Mouse (Mus musculus) testis, adult 2 months (tissue): ENCODE data around the gene Arhgap29. TPM values are rescaled to one million over a fixed set of nuclear protein-coding genes. Genes with fewer than 3 reads are reported as not detected.

Source experiments
- H3K27ac ChIP-seq: fragments of 200-500 bp; 2 replicates; pipeline ENCODE4 v1.5.1; 2012; ENCODE audit warnings: low read depth, low read length; ENCODE audit not compliant: control insufficient read depth, insufficient read depth
- H3K27me3 ChIP-seq: fragments of 200-500 bp; 2 replicates; pipeline ENCODE4 v1.6.1; 2012; ENCODE audit warnings: mild to moderate bottlenecking, low read length, moderate library complexity; ENCODE audit not compliant: control insufficient read depth, insufficient read depth
- H3K36me3 ChIP-seq: fragments of 200-500 bp; 2 replicates; pipeline ENCODE4 v1.6.1; 2012; ENCODE audit warnings: mild to moderate bottlenecking, low read length; ENCODE audit not compliant: control insufficient read depth, insufficient read depth
- H3K4me1 ChIP-seq: fragments of 200-500 bp; 2 replicates; pipeline ENCODE4 v1.6.1; 2012; ENCODE audit warnings: low read length; ENCODE audit not compliant: control insufficient read depth, insufficient read depth
- H3K4me3 ChIP-seq: fragments of 200-500 bp; 2 replicates; pipeline ENCODE4 v1.5.1; 2012; ENCODE audit warnings: low read depth, mild to moderate bottlenecking, low read length, moderate library complexity, mixed read lengths; ENCODE audit not compliant: control insufficient read depth
- CTCF ChIP-seq: fragments of 200-500 bp; IDR thresholded peaks from 2 replicates; pipeline ENCODE4 v1.5.1; 2012; ENCODE audit warnings: low read depth, mild to moderate bottlenecking, inconsistent platforms, low read length, moderate library complexity; ENCODE audit not compliant: control insufficient read depth, insufficient read depth, insufficient replicate concordance
- POLR2A ChIP-seq: fragments of 200-500 bp; IDR thresholded peaks from 2 replicates; pipeline ENCODE4 v1.6.1; 2012; ENCODE audit warnings: low read depth, mild to moderate bottlenecking, inconsistent platforms, low read length, moderate library complexity; ENCODE audit not compliant: control insufficient read depth
- polyA plus RNA-seq: library from polyadenylated mRNA; depleted of rRNA; stranded (reverse); fragments of >200 nt; gene quantifications from 2 replicates; pipeline ENCODE4 v1.2.3, GENCODE M21; 2012; rRNA removed

The Arhgap29 gene
- polyA plus RNA-seq, 1 experiment, result 78.3 TPM

DNA sequence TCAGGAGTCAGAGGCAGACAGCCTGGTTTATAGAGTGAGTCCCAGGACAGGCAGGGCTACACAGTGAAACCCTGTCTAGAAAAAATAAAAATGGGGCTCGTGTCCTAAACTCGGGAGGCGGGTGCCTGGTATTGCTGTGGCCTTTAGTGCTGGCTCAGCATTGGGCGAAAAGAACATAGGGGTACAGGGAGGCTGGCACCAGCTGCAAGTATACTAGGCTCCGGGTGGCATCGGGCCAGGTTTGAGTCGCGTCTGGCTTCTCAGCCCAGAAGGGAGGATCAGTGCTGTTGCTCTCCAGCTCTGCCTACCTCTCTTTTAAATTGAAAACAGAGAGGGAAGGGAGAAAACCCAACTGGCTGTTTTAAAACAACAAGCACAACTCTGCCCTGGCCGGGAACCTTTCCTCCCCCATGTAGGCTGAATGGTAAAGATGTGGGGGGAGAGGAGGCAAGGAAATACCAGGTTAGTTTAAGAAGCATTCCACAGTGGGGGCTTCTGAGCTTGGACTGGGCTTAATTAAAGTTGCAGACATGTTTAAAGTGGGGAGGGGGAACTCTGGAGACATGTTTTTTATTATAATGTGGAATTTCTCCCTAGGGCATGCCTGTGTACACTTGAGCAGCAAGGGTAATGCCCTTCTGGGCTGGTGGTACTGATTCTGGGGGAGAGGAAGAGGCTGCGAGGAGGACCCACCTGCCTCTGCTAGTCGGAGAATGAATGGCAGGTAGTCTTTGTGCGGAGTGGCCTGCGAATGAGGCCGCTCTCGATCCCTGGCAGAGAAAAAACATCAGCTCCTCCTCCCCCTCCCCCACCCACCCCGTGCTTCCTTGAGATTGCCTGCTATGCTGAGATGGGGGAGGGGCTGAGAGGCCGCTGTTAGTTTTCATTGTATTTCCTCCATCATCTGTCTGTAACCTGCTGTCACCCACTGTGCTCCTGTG is 95.8 kb downstream of the Arhgap29 start:
- H3K36me3 ChIP-seq, result no peaks in the 10 kb centered on the region
- H3K4me3 ChIP-seq, result no peak overlapping the region
- no peak overlapping the region for H3K27ac ChIP-seq
- no peaks in the 10 kb centered on the region for H3K4me1 ChIP-seq
- TF ChIP-seq POLR2A (no peak), CTCF (no peak)
- H3K27me3 ChIP-seq, result no peaks in the 10 kb centered on the region

DNA sequence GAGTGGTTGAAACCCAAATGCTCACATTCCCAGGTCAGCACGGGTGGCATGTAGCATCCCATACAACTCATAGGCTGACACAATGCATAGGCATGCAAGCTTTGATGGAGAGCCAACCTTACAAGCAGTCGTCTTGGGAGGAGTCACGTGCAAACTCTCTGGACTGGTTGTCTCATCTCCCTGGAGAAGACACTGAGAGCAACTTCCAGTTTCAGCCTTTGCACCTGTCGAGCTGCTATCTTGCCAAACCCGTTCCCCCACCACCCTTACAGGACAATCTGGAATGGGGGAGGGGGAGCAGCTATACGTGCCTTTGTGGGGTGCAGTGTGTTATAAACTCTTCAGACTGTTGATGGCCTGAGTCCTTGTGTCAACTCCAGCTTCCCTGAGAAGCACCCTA is 96.8 kb downstream of the Arhgap29 start:
- no peaks in the 10 kb centered on the region for H3K4me1 ChIP-seq
- no peak overlapping the region for H3K27ac ChIP-seq
- no peak for TF ChIP-seq CTCF
- no peak for TF ChIP-seq POLR2A
- no peaks in the 10 kb centered on the region for H3K27me3 ChIP-seq
- no peaks in the 10 kb centered on the region for H3K36me3 ChIP-seq
- no peak overlapping the region for H3K4me3 ChIP-seq

DNA sequence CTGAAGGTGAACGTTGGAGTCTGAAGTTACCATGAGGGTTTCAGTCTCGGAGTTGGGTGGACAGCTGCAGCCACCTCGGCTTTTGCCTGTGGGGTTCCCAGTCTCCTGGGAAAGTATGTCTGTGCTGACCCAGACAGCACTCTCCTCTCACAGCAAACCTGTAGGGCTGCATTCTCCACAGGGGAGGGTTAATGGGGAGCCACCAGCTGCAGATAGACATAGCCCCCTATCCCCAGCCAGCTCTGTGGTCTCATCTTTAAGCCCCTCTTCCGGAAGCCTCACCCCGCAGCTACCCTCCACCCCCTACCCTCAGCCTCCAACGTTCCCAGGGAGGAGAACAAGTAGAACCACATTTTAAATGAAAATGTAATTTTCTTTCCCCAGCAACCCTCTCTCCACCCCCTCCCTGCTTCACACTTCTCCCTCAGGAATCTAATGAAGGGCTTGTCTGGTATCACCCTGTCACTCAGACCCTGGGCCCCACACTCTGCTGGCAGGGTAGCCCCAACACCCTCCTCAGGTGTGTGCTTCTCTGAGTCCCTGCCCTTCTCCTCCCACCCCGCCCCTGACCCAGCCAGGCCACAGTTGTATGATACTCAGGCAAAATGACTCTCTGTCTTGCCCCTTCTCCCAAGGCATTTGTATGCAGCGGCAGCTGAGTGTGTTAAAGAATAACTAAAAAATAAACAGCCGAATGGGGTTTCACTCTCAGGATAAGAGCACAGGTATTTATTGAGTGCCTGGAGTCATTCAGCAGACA is 106.3 kb downstream of the Arhgap29 start:
- H3K4me3 ChIP-seq, result no peak overlapping the region
- H3K4me1 ChIP-seq, result no peaks in the 10 kb centered on the region
- no peaks in the 10 kb centered on the region for H3K27me3 ChIP-seq
- H3K27ac ChIP-seq, result no peak overlapping the region
- H3K36me3 ChIP-seq, result no peaks in the 10 kb centered on the region
- TF ChIP-seq POLR2A (no peak), CTCF (no peak)

DNA sequence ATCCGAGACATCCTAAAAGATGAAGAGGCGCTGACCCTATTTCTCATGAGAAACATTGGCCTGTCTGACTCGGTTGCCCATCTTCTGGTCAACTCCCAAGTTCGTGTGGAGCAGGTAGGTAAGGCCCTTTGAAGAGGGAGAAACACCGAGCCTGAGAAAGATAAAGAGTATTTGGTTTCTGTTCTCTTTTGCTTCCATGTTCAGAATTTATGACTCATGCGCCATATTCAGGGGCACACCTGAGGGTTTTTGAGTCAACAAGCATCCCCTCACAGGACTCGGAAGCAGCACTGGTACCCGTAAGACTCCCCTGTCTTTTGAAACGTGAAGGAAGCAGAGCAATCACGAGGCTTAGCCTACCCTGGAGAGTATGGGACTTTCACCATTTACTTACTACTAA is 110.2 kb downstream of the Arhgap29 start:
- Histone ChIP-seq H3K36me3 (no peaks in the 10 kb centered on the region), H3K4me3 (no peak overlapping the region), H3K4me1 (no peaks in the 10 kb centered on the region), H3K27ac (no peak overlapping the region), H3K27me3 (no peaks in the 10 kb centered on the region)
- TF ChIP-seq POLR2A (no peak), CTCF (no peak)

DNA sequence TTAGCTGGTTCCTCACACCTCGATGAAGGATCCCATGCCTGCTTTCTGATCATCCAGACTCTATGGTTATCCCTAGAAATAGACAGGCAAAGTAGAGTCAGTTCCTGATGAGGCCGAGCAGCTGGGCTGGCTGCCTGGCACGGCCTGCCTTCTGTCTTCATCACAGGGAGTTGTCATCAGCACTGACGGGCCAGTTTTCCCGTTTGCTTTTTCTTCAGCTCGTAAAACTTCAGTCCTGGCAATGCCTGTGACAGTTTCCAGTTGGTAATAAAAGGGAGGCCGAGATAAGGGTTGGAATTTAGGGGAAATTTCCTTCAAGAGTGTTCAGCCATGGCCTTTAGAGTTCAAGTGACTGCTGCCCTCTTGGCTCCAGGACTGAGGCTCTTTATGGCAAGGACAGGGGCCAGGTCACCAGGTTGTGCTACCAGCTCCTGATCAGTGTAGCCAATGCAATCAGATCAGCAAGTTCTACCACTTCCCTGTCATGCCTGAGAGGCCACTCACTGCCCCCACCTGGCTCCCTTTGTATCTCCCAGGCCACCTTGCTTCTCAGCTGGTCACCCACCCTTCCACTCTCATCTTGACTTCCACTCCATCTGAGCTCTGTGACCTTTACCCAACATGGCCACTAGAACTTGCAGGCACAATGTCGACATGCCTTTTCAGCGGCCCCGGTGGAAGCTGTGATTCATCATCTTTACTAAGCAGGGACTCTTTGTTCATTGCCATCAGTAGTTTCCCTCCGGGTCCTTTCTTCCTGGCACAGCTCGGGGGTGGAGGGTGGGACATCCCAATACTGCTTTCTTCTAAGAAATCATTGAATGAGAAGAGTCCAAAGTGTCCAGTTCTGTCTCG is 112.4 kb downstream of the Arhgap29 start:
- Histone ChIP-seq H3K4me1 (no peaks in the 10 kb centered on the region), H3K36me3 (no peaks in the 10 kb centered on the region), H3K27me3 (no peaks in the 10 kb centered on the region), H3K27ac (no peak overlapping the region), H3K4me3 (no peak overlapping the region)
- TF ChIP-seq POLR2A, result no peak
- TF ChIP-seq CTCF, result no peak

Other genes with a start within 250 kb of the Arhgap29 start
- 3.5 and 4.2 TPM in 2 replicates for gene F3, start 229.0 kb upstream of the Arhgap29 start, polyA plus RNA-seq
- 2.9 and 4.2 TPM in 2 replicates for gene Abcd3, start 137.2 kb upstream of the Arhgap29 start, polyA plus RNA-seq
- gene Abca4, start 91.9 kb downstream of the Arhgap29 start, polyA plus RNA-seq, result 0.38 and 0.65 TPM in 2 replicates